Mouse (Mus musculus) liver, postnatal 0 days (tissue): ENCODE measurements around the gene Cdk17.

Source experiments
- CTCF ChIP-seq: sonication (generic); IDR thresholded peaks from 2 replicates; pipeline ENCODE4 v1.5.1; 2016; ENCODE audit warnings: antibody characterized with exemption, low read depth
- EP300 ChIP-seq: IDR thresholded peaks from 2 replicates; pipeline ENCODE4 v1.6.1; 2016; ENCODE audit warnings: antibody characterized with exemption, low read depth, mild to moderate bottlenecking

GRCm38 (mm10) chr10:93278361-93278760 is 117.7 kb downstream of the Cdk17 start:
- TF ChIP-seq CTCF (no peak), EP300 (no peak)
